ENCODE assay signal across 27 mouse cellular contexts in genomic region chr12:27508226-27508560, GRCm38 (mm10).
DNase-seq lines count a peak whose midpoint lies in the region; ATAC-seq lines count a peak whose summit lies in the region.
"Had no signal": no experiment of that assay in that cellular context is flagged by ENCODE, and none has a peak within 500 bp of the region (broad histone marks: within the 10 kb centered on the region; RNA-seq: fewer than 3 reads in every experiment).

No protein-coding gene starts in this region.

- H3K4me3 ChIP-seq in kidney, embryonic 16.5 days (ENCODE audit: low read length), result no peak overlapping the region
- H3K4me3 ChIP-seq in lung, embryonic 16.5 days (ENCODE audit: low read length), result no peak overlapping the region
- no peak overlapping the region for H3K4me3 ChIP-seq in stomach, embryonic 15.5 days (replicated peaks)
- H3K4me3 ChIP-seq: embryonic facial prominence, embryonic 13.5 days; forebrain, embryonic 10.5 days; forebrain, embryonic 15.5 days; heart, embryonic 10.5 days; heart, embryonic 15.5 days; limb, embryonic 13.5 days; liver, embryonic 12.5 days; midbrain, embryonic 13.5 days; neural tube, embryonic 13.5 days had no signal

- no peaks in the 10 kb centered on the region for H3K27me3 ChIP-seq in kidney, embryonic 16.5 days (ENCODE audit: insufficient read depth, low read length)
- H3K27me3 ChIP-seq in lung, embryonic 16.5 days (ENCODE audit: control insufficient read depth, insufficient read depth, low read depth, low read length), result no peaks in the 10 kb centered on the region
- no peaks in the 10 kb centered on the region for H3K27me3 ChIP-seq in stomach, embryonic 15.5 days (replicated peaks)
- H3K27me3 ChIP-seq: embryonic facial prominence, embryonic 13.5 days; forebrain, embryonic 15.5 days; heart, embryonic 15.5 days; limb, embryonic 13.5 days; liver, embryonic 12.5 days; midbrain, embryonic 13.5 days; neural tube, embryonic 13.5 days had no signal

- peak; percentile 82 for ATAC-seq in kidney, embryonic 16.5 days (ENCODE audit: low FRiP score, low TSS enrichment)
- no peak for ATAC-seq in lung, embryonic 16.5 days (ENCODE audit: low read depth)
- ATAC-seq in stomach, embryonic 15.5 days (ENCODE audit: insufficient read depth, low FRiP score, low read depth), result no peak
- ATAC-seq: CD4-positive, CD25-positive, alpha-beta regulatory T cell, adult 4 months; forebrain, embryonic 15.5 days; hindbrain, embryonic 16.5 days; liver, embryonic 12.5 days; midbrain, embryonic 13.5 days had no signal

- no peaks in the 10 kb centered on the region for H3K36me3 ChIP-seq in kidney, embryonic 16.5 days (ENCODE audit: insufficient read depth, low read length)
- H3K36me3 ChIP-seq in lung, embryonic 16.5 days (ENCODE audit: control insufficient read depth, insufficient read depth, low read length), result no peaks in the 10 kb centered on the region
- no peaks in the 10 kb centered on the region for H3K36me3 ChIP-seq in stomach, embryonic 15.5 days
- H3K36me3 ChIP-seq: embryonic facial prominence, embryonic 13.5 days; forebrain, embryonic 10.5 days; forebrain, embryonic 15.5 days; heart, embryonic 10.5 days; heart, embryonic 15.5 days; limb, embryonic 13.5 days; liver, embryonic 12.5 days; midbrain, embryonic 13.5 days; neural tube, embryonic 13.5 days had no signal

- DNase-seq in kidney, postnatal 36 days, result no peak
- DNase-seq in lung, postnatal 4 days, result no peak
- no peak for DNase-seq in spleen, postnatal 4 days (ENCODE audit: low spot score in 2 of 2)
- DNase-seq in left cerebral cortex, postnatal 14 days (ENCODE audit: low spot score in 2 of 2), result no peak
- DNase-seq: adrenal gland, postnatal 25 days; cerebellum, adult 11-12 months; cerebellum, adult 9-11 months; gastrocnemius, postnatal 25 days; heart, adult 11 months; layer of hippocampus, adult 9-11 months; lung, adult 2 months; thymus, postnatal 4 days had no signal

- H3K9ac ChIP-seq in kidney, embryonic 16.5 days (replicated peaks; ENCODE audit: low read length), result no peak overlapping the region
- no peak overlapping the region for H3K9ac ChIP-seq in lung, embryonic 16.5 days (ENCODE audit: low read length)
- no peak overlapping the region for H3K9ac ChIP-seq in stomach, embryonic 15.5 days
- H3K9ac ChIP-seq: embryonic facial prominence, embryonic 13.5 days; forebrain, embryonic 15.5 days; heart, embryonic 15.5 days; limb, embryonic 13.5 days; liver, embryonic 12.5 days; midbrain, embryonic 13.5 days; neural tube, embryonic 13.5 days had no signal

- intact Hi-C loops in left cerebral cortex, postnatal 14 days (cut with DNase I), result no loop called here

- no peak overlapping the region for H3K4me2 ChIP-seq in kidney, embryonic 16.5 days (replicated peaks; ENCODE audit: low read depth, low read length)
- H3K4me2 ChIP-seq in lung, embryonic 16.5 days (ENCODE audit: low read depth, low read length), result no peak overlapping the region
- no peak overlapping the region for H3K4me2 ChIP-seq in stomach, embryonic 15.5 days
- H3K4me2 ChIP-seq: embryonic facial prominence, embryonic 13.5 days; forebrain, embryonic 15.5 days; heart, embryonic 15.5 days; limb, embryonic 13.5 days; liver, embryonic 12.5 days; midbrain, embryonic 13.5 days; neural tube, embryonic 13.5 days had no signal

- H3K4me1 ChIP-seq in kidney, embryonic 16.5 days (ENCODE audit: insufficient read depth, low read length), result peaks cover 18% of the 10 kb centered on the region
- peaks cover 5% of the 10 kb centered on the region for H3K4me1 ChIP-seq in lung, embryonic 16.5 days (replicated peaks; ENCODE audit: control insufficient read depth, insufficient read depth, low read length)
- no peaks in the 10 kb centered on the region for H3K4me1 ChIP-seq in stomach, embryonic 15.5 days
- H3K4me1 ChIP-seq: heart, embryonic 15.5 days; liver, embryonic 12.5 days had no signal

- H3K9me3 ChIP-seq in kidney, embryonic 16.5 days (ENCODE audit: low read length), result no peaks in the 10 kb centered on the region
- no peaks in the 10 kb centered on the region for H3K9me3 ChIP-seq in lung, embryonic 16.5 days (ENCODE audit: control insufficient read depth, low read length)
- H3K9me3 ChIP-seq in stomach, embryonic 15.5 days, result no peaks in the 10 kb centered on the region
- H3K9me3 ChIP-seq: embryonic facial prominence, embryonic 13.5 days; forebrain, embryonic 10.5 days; forebrain, embryonic 15.5 days; heart, embryonic 10.5 days; heart, embryonic 15.5 days; limb, embryonic 13.5 days; liver, embryonic 12.5 days; midbrain, embryonic 13.5 days; neural tube, embryonic 13.5 days had no signal

- H3K27ac ChIP-seq in kidney, embryonic 16.5 days (ENCODE audit: low read length), result peak overlapping the region; percentile 66
- H3K27ac ChIP-seq in lung, embryonic 16.5 days (ENCODE audit: low read length), result peak overlapping the region; percentile 69
- H3K27ac ChIP-seq in stomach, embryonic 15.5 days, result peak overlapping the region; percentile 64; the same call in 1 of the 2 replicates
- H3K27ac ChIP-seq: embryonic facial prominence, embryonic 13.5 days; forebrain, embryonic 10.5 days; forebrain, embryonic 15.5 days; heart, embryonic 10.5 days; heart, embryonic 15.5 days; limb, embryonic 13.5 days; liver, embryonic 12.5 days; macrophage; midbrain, embryonic 13.5 days; neural tube, embryonic 13.5 days had no signal
